Mouse (Mus musculus) embryonic facial prominence, embryonic 15.5 days (tissue): Measurements from ENCODE around the gene Cdc42ep3. TPM values are rescaled to one million over a fixed set of nuclear protein-coding genes. Genes with fewer than 3 reads are reported as not detected.

ENCODE experiments used
- ATAC-seq: fragments of 200-750 bp; cut with Nextera tagmentation; 2 replicates; pipeline ENCODE4 v1.8.0; 2017; ENCODE audit warnings: low read depth, moderate TSS enrichment; ENCODE audit not compliant: insufficient number of reproducible peaks, low FRiP score, low TSS enrichment
- H3K27ac ChIP-seq: fragments of 300-500 bp; sonication (generic); replicated peaks from 2 replicates; pipeline ENCODE4 v1.5.1; 2015; ENCODE audit warnings: mild to moderate bottlenecking, inconsistent platforms
- H3K27me3 ChIP-seq: fragments of 300-500 bp; sonication (generic); 2 replicates; pipeline ENCODE4 v1.6.1; 2015; ENCODE audit warnings: inconsistent platforms
- H3K36me3 ChIP-seq: fragments of 300-500 bp; sonication (generic); 2 replicates; pipeline ENCODE4 v1.6.1; 2015; ENCODE audit warnings: mild to moderate bottlenecking, inconsistent platforms
- H3K4me1 ChIP-seq: fragments of 300-500 bp; sonication (generic); 2 replicates; pipeline ENCODE4 v1.6.1; 2015; ENCODE audit warnings: inconsistent platforms
- H3K4me2 ChIP-seq: fragments of 300-500 bp; sonication (generic); replicated peaks from 2 replicates; pipeline ENCODE4 v1.6.1; 2015; ENCODE audit warnings: mild to moderate bottlenecking, inconsistent platforms
- H3K4me3 ChIP-seq: fragments of 300-500 bp; sonication (generic); replicated peaks from 2 replicates; pipeline ENCODE4 v1.5.1; 2015; ENCODE audit warnings: mild to moderate bottlenecking, inconsistent platforms
- H3K9ac ChIP-seq: fragments of 300-500 bp; sonication (generic); 2 replicates; pipeline ENCODE4 v1.6.1; 2015; ENCODE audit warnings: inconsistent platforms
- H3K9me3 ChIP-seq: fragments of 300-500 bp; sonication (generic); replicated peaks from 2 replicates; pipeline ENCODE4 v1.6.1; 2016; ENCODE audit warnings: inconsistent platforms
- WGBS: fragments of 180-500 bp; shearing (Covaris S2); methylation state at CpG from one replicate; pipeline ENCODE4 v1.1.7; 2015; 5-methylcytosine and 5-hydroxymethylcytosine counted together
- polyA plus RNA-seq: library from polyadenylated mRNA; unstranded; fragments of >200 nt; fragmentation: Nextera tagmentation; extraction: Ambion mirVana; gene quantifications from 2 replicates; pipeline ENCODE4 v1.2.1, GENCODE M21; 2015

Cdc42ep3 gene
- polyA plus RNA-seq, 1 experiment from 2014 or later: 84.8 TPM

DNA sequence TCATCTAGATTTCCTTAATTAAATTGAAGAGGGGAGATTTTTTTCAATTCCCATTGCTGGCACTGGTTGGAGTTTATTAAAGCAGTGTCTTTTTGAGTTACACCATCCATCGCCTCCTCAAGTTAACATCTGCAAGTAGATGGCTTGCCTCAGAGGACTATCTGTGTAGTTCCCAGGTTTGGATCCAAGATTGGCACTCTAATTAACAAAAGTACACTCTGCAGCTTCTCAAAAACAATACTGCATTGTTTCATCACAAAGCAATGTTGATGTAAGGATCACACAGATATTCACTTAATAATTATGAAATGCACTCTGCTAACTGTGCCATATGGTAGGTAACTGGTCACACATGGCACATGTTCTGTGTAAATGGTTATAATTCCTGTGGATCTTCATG, 45.4 kb downstream of the Cdc42ep3 start:
- Histone ChIP-seq H3K9me3 (no peaks in the 10 kb centered on the region), H3K4me2 (no peak overlapping the region), H3K27ac (no peak overlapping the region), H3K4me1 (peaks cover 4% of the 10 kb centered on the region), H3K4me3 (no peak overlapping the region), H3K36me3 (no peaks in the 10 kb centered on the region), H3K27me3 (no peaks in the 10 kb centered on the region), H3K9ac (no peak overlapping the region)
- 78% methylated on average over 1 of the region's 1 CpGs for WGBS
- no peak for ATAC-seq

- H3K27ac ChIP-seq: peak overlapping the region; percentile 60
Observed at GRCm38 (mm10) chr17:79305644-79306043, 49.2 kb downstream of the Cdc42ep3 start.

DNA sequence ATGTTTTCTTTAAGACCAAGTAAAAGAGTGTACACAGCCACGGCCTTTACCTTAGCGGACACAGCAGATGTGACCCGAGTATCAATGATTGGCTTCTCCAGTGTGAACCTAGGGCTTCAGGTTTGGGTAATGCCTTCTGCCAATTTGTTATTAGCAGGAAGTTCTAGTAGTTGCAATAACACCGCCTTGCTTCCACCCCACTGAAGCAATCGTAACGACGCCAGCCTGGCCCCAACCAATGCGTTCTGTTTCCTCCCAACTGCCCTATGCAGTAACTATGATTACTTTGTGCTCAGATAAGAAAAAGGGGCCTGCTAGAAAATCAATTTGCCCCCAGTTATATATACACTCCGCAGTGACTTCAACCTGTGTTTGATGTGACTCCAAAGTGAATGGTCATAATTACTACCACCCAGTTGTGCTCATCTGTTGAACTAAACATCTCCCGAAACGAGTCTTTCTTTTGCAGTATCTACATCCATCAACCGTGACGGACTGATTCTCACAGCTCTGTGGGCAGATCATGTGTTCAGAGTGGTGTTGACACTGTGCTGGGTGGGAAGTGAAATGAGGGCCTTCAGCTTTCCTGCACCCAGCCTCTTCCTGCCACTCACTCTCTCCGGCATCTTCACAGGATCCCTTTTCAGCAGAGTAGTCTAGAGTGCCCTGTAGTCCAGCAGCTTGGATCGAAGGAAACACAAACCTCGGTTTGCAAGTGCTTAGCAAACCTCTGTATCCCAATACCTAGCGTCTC, 51.0 kb downstream of the Cdc42ep3 start:
- Histone ChIP-seq H3K4me3 (no peak overlapping the region), H3K4me1 (peaks cover 4% of the 10 kb centered on the region), H3K36me3 (no peaks in the 10 kb centered on the region), H3K9ac (no peak overlapping the region), H3K4me2 (no peak overlapping the region), H3K9me3 (no peaks in the 10 kb centered on the region), H3K27me3 (no peaks in the 10 kb centered on the region), H3K27ac (no peak overlapping the region)
- ATAC-seq: no peak
- WGBS: 86% methylated on average over 17 of the region's 17 CpGs

More at GRCm38 (mm10) chr17:79305644-79306043, 49.2 kb downstream of the Cdc42ep3 start:
- WGBS: 66% methylated on average over 7 of the region's 7 CpGs
- H3K4me3 ChIP-seq: no peak overlapping the region
- H3K4me2 ChIP-seq: no peak overlapping the region
- H3K36me3 ChIP-seq: no peaks in the 10 kb centered on the region
- no peaks in the 10 kb centered on the region for H3K27me3 ChIP-seq
- no peaks in the 10 kb centered on the region for H3K9me3 ChIP-seq
- no peak overlapping the region for H3K9ac ChIP-seq
- peaks cover 4% of the 10 kb centered on the region for H3K4me1 ChIP-seq
- ATAC-seq: no peak

GRCm38 (mm10) chr17:79303238-79303637, 51.7 kb downstream of the Cdc42ep3 start:
- Histone ChIP-seq H3K27me3 (no peaks in the 10 kb centered on the region), H3K4me2 (no peak overlapping the region)

GRCm38 (mm10) chr17:79299925-79300324, 55.0 kb downstream of the Cdc42ep3 start:
- no peaks in the 10 kb centered on the region for H3K36me3 ChIP-seq
- H3K9ac ChIP-seq: no peak overlapping the region
- WGBS: 77% methylated on average over 1 of the region's 1 CpGs

More at GRCm38 (mm10) chr17:79303238-79303637, 51.7 kb downstream of the Cdc42ep3 start:
- Histone ChIP-seq H3K4me3 (no peak overlapping the region), H3K27ac (no peak overlapping the region), H3K9me3 (no peaks in the 10 kb centered on the region), H3K4me1 (peaks cover 4% of the 10 kb centered on the region), H3K36me3 (no peaks in the 10 kb centered on the region), H3K9ac (no peak overlapping the region)
- ATAC-seq: no peak
- WGBS: 86% methylated on average over 3 of the region's 3 CpGs

GRCm38 (mm10) chr17:79298968-79299367, 55.9 kb downstream of the Cdc42ep3 start:
- Histone ChIP-seq H3K36me3 (no peaks in the 10 kb centered on the region), H3K4me2 (no peak overlapping the region), H3K4me3 (no peak overlapping the region), H3K4me1 (peaks cover 7% of the 10 kb centered on the region), H3K27me3 (no peaks in the 10 kb centered on the region), H3K9ac (no peak overlapping the region), H3K27ac (no peak overlapping the region), H3K9me3 (no peaks in the 10 kb centered on the region)
- no peak for ATAC-seq

More at GRCm38 (mm10) chr17:79299925-79300324, 55.0 kb downstream of the Cdc42ep3 start:
- no peak for ATAC-seq
- no peaks in the 10 kb centered on the region for H3K27me3 ChIP-seq
- H3K27ac ChIP-seq: no peak overlapping the region
- no peaks in the 10 kb centered on the region for H3K9me3 ChIP-seq
- peaks cover 9% of the 10 kb centered on the region for H3K4me1 ChIP-seq
- H3K4me2 ChIP-seq: no peak overlapping the region
- H3K4me3 ChIP-seq: no peak overlapping the region

- Histone ChIP-seq H3K4me3 (no peak overlapping the region), H3K9me3 (no peaks in the 10 kb centered on the region), H3K4me2 (no peak overlapping the region), H3K27ac (peak overlapping the region; percentile 17; the same call in 1 of the 2 replicates), H3K4me1 (peaks cover 7% of the 10 kb centered on the region), H3K36me3 (no peaks in the 10 kb centered on the region), H3K9ac (no peak overlapping the region), H3K27me3 (no peaks in the 10 kb centered on the region)
- 34% methylated on average over 4 of the region's 4 CpGs for WGBS
- no peak for ATAC-seq
Observed at GRCm38 (mm10) chr17:79295926-79296325, 59.0 kb downstream of the Cdc42ep3 start.

DNA sequence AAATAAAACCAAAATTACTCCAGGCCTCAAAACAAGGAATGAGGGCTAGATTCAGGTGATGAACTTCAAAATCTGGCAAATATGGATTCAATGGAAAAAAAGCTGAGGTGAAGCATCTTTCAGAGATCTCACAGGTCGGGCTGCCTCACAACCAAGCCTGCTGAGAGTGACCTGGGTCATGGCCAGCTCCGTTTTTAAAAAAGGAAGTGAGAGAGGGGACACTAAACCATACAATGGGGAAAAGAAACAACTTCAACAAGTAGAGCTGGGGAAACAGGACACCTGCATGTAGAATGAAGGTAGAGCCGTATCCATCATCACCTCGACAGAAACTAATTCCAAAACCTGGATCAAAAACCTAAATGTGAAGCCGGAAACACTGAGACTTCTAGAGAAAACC, 63.2 kb downstream of the Cdc42ep3 start:
- Histone ChIP-seq H3K27me3 (no peaks in the 10 kb centered on the region), H3K27ac (no peak overlapping the region), H3K9me3 (no peaks in the 10 kb centered on the region), H3K36me3 (no peaks in the 10 kb centered on the region), H3K4me1 (peaks cover 15% of the 10 kb centered on the region), H3K9ac (no peak overlapping the region), H3K4me2 (no peak overlapping the region), H3K4me3 (no peak overlapping the region)
- whole genome bisulfite sequencing: 80% methylated on average over 5 of the region's 5 CpGs
- no peak for ATAC-seq

GRCm38 (mm10) chr17:79290697-79291096, 64.2 kb downstream of the Cdc42ep3 start:
- Histone ChIP-seq H3K9ac (no peak overlapping the region), H3K36me3 (no peaks in the 10 kb centered on the region), H3K4me1 (peaks cover 9% of the 10 kb centered on the region; the same call in 1 of the 2 replicates), H3K9me3 (no peaks in the 10 kb centered on the region), H3K27me3 (no peaks in the 10 kb centered on the region), H3K4me3 (no peak overlapping the region), H3K4me2 (no peak overlapping the region), H3K27ac (no peak overlapping the region)
- 71% methylated on average over 2 of the region's 2 CpGs for WGBS
- ATAC-seq: no peak

DNA sequence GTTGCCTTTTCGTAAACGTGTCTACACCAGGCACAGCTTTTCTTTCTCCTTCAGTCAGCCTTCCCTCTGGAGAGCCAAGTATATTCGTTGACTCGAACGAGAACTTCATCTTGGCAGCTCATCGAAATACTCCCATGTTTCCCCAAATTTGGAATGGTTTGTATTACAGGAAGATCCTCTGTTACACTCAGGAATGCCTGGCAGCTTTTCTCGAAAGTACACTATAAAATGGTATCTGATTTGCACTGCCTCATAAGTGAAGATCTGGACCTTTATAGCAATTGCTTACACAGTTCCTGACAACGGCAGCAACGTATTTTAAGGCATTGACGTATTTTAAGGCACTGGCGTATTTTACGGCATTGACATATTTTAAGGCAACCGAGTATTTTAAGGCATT, 67.6 kb downstream of the Cdc42ep3 start:
- no peak overlapping the region for H3K4me3 ChIP-seq
- H3K27ac ChIP-seq: peak overlapping the region; percentile 69; the same call in 1 of the 2 replicates
- H3K4me2 ChIP-seq: 0 out of 2 replicates have a peak overlapping the region, but pooled peaks have one; percentile 8
- H3K9me3 ChIP-seq: no peaks in the 10 kb centered on the region
- no peaks in the 10 kb centered on the region for H3K36me3 ChIP-seq
- no peak for ATAC-seq
- peaks cover 14% of the 10 kb centered on the region; the same call in 1 of the 2 replicates for H3K4me1 ChIP-seq
- no peaks in the 10 kb centered on the region for H3K27me3 ChIP-seq
- no peak overlapping the region for H3K9ac ChIP-seq
- 45% methylated on average over 13 of the region's 13 CpGs for WGBS

GRCm38 (mm10) chr17:79285030-79285601, 69.8 kb downstream of the Cdc42ep3 start:
- H3K36me3 ChIP-seq: no peaks in the 10 kb centered on the region
- no peaks in the 10 kb centered on the region for H3K27me3 ChIP-seq
- H3K4me3 ChIP-seq: no peak overlapping the region
- no peak for ATAC-seq
- H3K9me3 ChIP-seq: no peaks in the 10 kb centered on the region
- no peak overlapping the region for H3K27ac ChIP-seq
- peaks cover 14% of the 10 kb centered on the region; the same call in 1 of the 2 replicates for H3K4me1 ChIP-seq
- 33% methylated on average over 6 of the region's 6 CpGs for WGBS
- no peak overlapping the region for H3K9ac ChIP-seq
- no peak overlapping the region for H3K4me2 ChIP-seq
